Mouse (Mus musculus) liver, adult 2 months (tissue): ENCODE data around the gene Rnf4. TPM values are rescaled to one million over a fixed set of nuclear protein-coding genes. Genes with fewer than 3 reads are reported as not detected.

ENCODE experiments used
- DNase-seq: peaks from one replicate; pipeline ENCODE4 v3.0.0-alpha.2; 2011; ENCODE audit warnings: low read depth, low spot score; ENCODE audit errors: extremely low read depth
- H3K27ac ChIP-seq: fragments of 200-500 bp; replicated peaks from 2 replicates; pipeline ENCODE4 v1.5.1; 2012; ENCODE audit warnings: low read depth, mild to moderate bottlenecking, control low read depth, inconsistent platforms, low read length; ENCODE audit not compliant: insufficient read depth
- H3K27me3 ChIP-seq: fragments of 200-500 bp; 2 replicates; pipeline ENCODE4 v1.6.1; 2012; ENCODE audit warnings: mild to moderate bottlenecking, moderate library complexity, low read length, inconsistent platforms; ENCODE audit not compliant: control insufficient read depth, insufficient read depth
- H3K36me3 ChIP-seq: fragments of 200-500 bp; 2 replicates; pipeline ENCODE4 v1.6.1; 2012; ENCODE audit warnings: low read length, inconsistent platforms; ENCODE audit not compliant: control insufficient read depth, insufficient read depth
- H3K4me1 ChIP-seq: fragments of 200-500 bp; 2 replicates; pipeline ENCODE4 v1.6.1; 2011; ENCODE audit warnings: low read length; ENCODE audit not compliant: control insufficient read depth, insufficient read depth
- H3K4me3 ChIP-seq: fragments of 200-500 bp; 2 replicates; pipeline ENCODE4 v1.5.1; 2011; ENCODE audit warnings: low read depth, mild to moderate bottlenecking, control low read depth, low read length, moderate library complexity; ENCODE audit not compliant: insufficient read depth
- H3K79me2 ChIP-seq: fragments of 200-500 bp; 2 replicates; pipeline ENCODE4 v1.6.1; 2012; ENCODE audit warnings: inconsistent platforms, mild to moderate bottlenecking, low read length, moderate library complexity; ENCODE audit not compliant: control insufficient read depth, insufficient read depth
- H3K9ac ChIP-seq: fragments of 200-500 bp; 2 replicates; pipeline ENCODE4 v1.6.1; 2012; ENCODE audit warnings: low read depth, mild to moderate bottlenecking, control low read depth, inconsistent platforms, low read length
- CTCF ChIP-seq: fragments of 200-500 bp; IDR thresholded peaks from 2 replicates; pipeline ENCODE4 v1.5.1; 2011; ENCODE audit warnings: low read depth, low read length, control low read depth
- POLR2A ChIP-seq: fragments of 200-500 bp; IDR thresholded peaks from 2 replicates; pipeline ENCODE4 v1.6.1; 2011; ENCODE audit warnings: low read length, control low read depth; ENCODE audit not compliant: insufficient read depth; ENCODE audit errors: extremely low read depth
- WGBS: fragments of 180-500 bp; shearing (Covaris S2); methylation state at CpG from one replicate; pipeline ENCODE4 v1.1.7; 2018; 5-methylcytosine and 5-hydroxymethylcytosine counted together
- polyA plus RNA-seq: library from polyadenylated mRNA; depleted of rRNA; stranded (reverse); fragments of >200 nt; gene quantifications from 2 replicates; pipeline ENCODE4 v1.2.3, GENCODE M21; 2012; rRNA removed
- total RNA-seq: library from RNA; depleted of rRNA; stranded (reverse); fragments of >200 nt; gene quantifications from 2 replicates; pipeline ENCODE4 v1.2.3, GENCODE M21; 2014; rRNA removed

Gene Rnf4
- total and polyA plus RNA-seq, 2 experiments, result 50.6 to 78.3 TPM

DNA sequence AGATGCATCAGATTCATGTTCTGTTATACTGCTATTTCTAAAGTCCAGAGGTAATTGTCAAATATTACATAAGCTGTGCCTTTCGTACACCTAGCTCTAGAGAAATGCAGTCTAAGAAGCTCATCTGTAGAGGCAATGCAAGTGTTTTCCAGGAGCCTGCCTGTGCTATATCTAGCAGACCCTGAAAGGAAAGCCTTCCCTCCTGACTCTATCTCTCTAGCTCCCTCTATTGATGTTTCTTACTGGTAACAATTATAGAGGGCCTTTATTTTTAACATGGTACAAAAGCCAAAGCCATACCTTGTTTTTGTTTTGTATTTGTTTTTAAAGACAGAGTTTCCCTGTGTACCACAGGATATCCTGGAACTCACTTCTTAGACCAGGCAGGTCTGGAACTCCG, 61.8 kb downstream of the Rnf4 start:
- H3K9ac ChIP-seq, result no peak overlapping the region
- H3K36me3 ChIP-seq, result no peaks in the 10 kb centered on the region
- peaks cover 37% of the 10 kb centered on the region for H3K79me2 ChIP-seq
- H3K27me3 ChIP-seq, result no peaks in the 10 kb centered on the region
- WGBS, result 72% methylated on average over 2 of the region's 2 CpGs
- H3K4me1 ChIP-seq, result peaks cover 24% of the 10 kb centered on the region
- TF ChIP-seq CTCF, result no peak
- no peak for TF ChIP-seq POLR2A
- no peak for DNase-seq
- H3K27ac ChIP-seq, result no peak overlapping the region
- H3K4me3 ChIP-seq, result no peak overlapping the region

- Histone ChIP-seq H3K36me3 (no peaks in the 10 kb centered on the region), H3K27me3 (no peaks in the 10 kb centered on the region), H3K9ac (no peak overlapping the region), H3K4me3 (no peak overlapping the region), H3K27ac (no peak overlapping the region), H3K79me2 (peaks cover 39% of the 10 kb centered on the region), H3K4me1 (peaks cover 27% of the 10 kb centered on the region)
- TF ChIP-seq POLR2A (no peak), CTCF (no peak)
- DNase-seq, result peak; percentile 74
- 5% methylated on average over 1 of the region's 1 CpGs for WGBS
Measured at GRCm38 (mm10) chr5:34398326-34398725, 62.2 kb downstream of the Rnf4 start.

Other genes with a start within 250 kb of the Rnf4 start
- gene Poln, start 166.8 kb upstream of the Rnf4 start, total RNA-seq, result 0.13 TPM in 1 of 2 replicates, not detected in the other
- not detected in 2 replicates for gene Poln, start 166.8 kb upstream of the Rnf4 start, polyA plus RNA-seq
- 3.9 and 4.0 TPM in 2 replicates for gene Haus3, start 166.8 kb upstream of the Rnf4 start, total RNA-seq
- 0.17 and 0.27 TPM in 2 replicates for gene Haus3, start 166.8 kb upstream of the Rnf4 start, polyA plus RNA-seq
- 43.6 and 53.5 TPM in 2 replicates for gene Mxd4, start 148.6 kb upstream of the Rnf4 start, total RNA-seq
- 111 and 125 TPM in 2 replicates for gene Mxd4, start 148.6 kb upstream of the Rnf4 start, polyA plus RNA-seq
- gene Zfyve28, start 47.8 kb upstream of the Rnf4 start, total RNA-seq, result 0.07 TPM in 1 of 2 replicates, not detected in the other
- 0.15 TPM in 1 of 2 replicates, not detected in the other for gene Zfyve28, start 47.8 kb upstream of the Rnf4 start, polyA plus RNA-seq
- gene Cfap99, start 47.7 kb upstream of the Rnf4 start, total RNA-seq, result not detected in 2 replicates
- gene Cfap99, start 47.7 kb upstream of the Rnf4 start, polyA plus RNA-seq, result not detected in 2 replicates
- gene Fam193a, start 33.6 kb downstream of the Rnf4 start, total RNA-seq, result 10.2 and 12.6 TPM in 2 replicates
- 16.4 and 22.6 TPM in 2 replicates for gene Fam193a, start 33.6 kb downstream of the Rnf4 start, polyA plus RNA-seq
- 6.2 and 7.7 TPM in 2 replicates for gene Tnip2, start 177.7 kb downstream of the Rnf4 start, total RNA-seq
- gene Tnip2, start 177.7 kb downstream of the Rnf4 start, polyA plus RNA-seq, result 6.2 and 13.4 TPM in 2 replicates
- 9.1 and 11.9 TPM in 2 replicates for gene Sh3bp2, start 189.5 kb downstream of the Rnf4 start, total RNA-seq
- gene Sh3bp2, start 189.5 kb downstream of the Rnf4 start, polyA plus RNA-seq, result 16.9 and 20.5 TPM in 2 replicates
- 30.6 and 30.9 TPM in 2 replicates for gene Add1, start 237.4 kb downstream of the Rnf4 start, total RNA-seq
- 29.9 and 39.3 TPM in 2 replicates for gene Add1, start 237.4 kb downstream of the Rnf4 start, polyA plus RNA-seq